Mouse (Mus musculus) regulatory T cell (primary cell): Measurements from ENCODE around the gene Amotl1.
"Not testable (repeated sequence)": the region's sequence is repeated elsewhere in the genome, so short reads cannot be mapped to it uniquely, and the experiment has no call there.

Experiments used
- in situ Hi-C: fragments of 300-600 bp; cut with MboI, MseI; formaldehyde crosslinking; loops from one replicate; pipeline ENCODE4 v1.15.1; 2025; ENCODE audit warnings: high pct_unique_total_duplicates

Amotl1 gene

GRCm38 (mm10) chr9:14604363-14604762 lies 40.5 kb downstream of the Amotl1 start:
- in situ Hi-C loops: no loop called here

- in situ Hi-C loops: no loop called here
These were observed 41.4 kb downstream of the Amotl1 start for GRCm38 (mm10) chr9:14603475-14603874.

GRCm38 (mm10) chr9:14599799-14600198 lies 45.1 kb downstream of the Amotl1 start:
- in situ Hi-C loops: no loop called here

GRCm38 (mm10) chr9:14598157-14598556 lies 46.7 kb downstream of the Amotl1 start:
- in situ Hi-C loops: no loop called here

GRCm38 (mm10) chr9:14597429-14597828 lies 47.4 kb downstream of the Amotl1 start:
- in situ Hi-C loops: no loop called here

- in situ Hi-C loops: no loop called here
These were observed 48.0 kb downstream of the Amotl1 start for GRCm38 (mm10) chr9:14596858-14597257.

GRCm38 (mm10) chr9:14596427-14596826 lies 48.4 kb downstream of the Amotl1 start:
- in situ Hi-C loops: no loop called here

GRCm38 (mm10) chr9:14595893-14596292 lies 49.0 kb downstream of the Amotl1 start:
- in situ Hi-C loops: no loop called here

GRCm38 (mm10) chr9:14593880-14594279 lies 51.0 kb downstream of the Amotl1 start:
- in situ Hi-C loops: no loop called here

GRCm38 (mm10) chr9:14590666-14591065 lies 54.2 kb downstream of the Amotl1 start:
- in situ Hi-C loops: no loop called here

GRCm38 (mm10) chr9:14588690-14589089 lies 56.2 kb downstream of the Amotl1 start:
- in situ Hi-C loops: no loop called here

- in situ Hi-C loops: no loop called here
These were observed 59.2 kb downstream of the Amotl1 start for GRCm38 (mm10) chr9:14585702-14586101.

GRCm38 (mm10) chr9:14578960-14579359 lies 65.9 kb downstream of the Amotl1 start:
- in situ Hi-C loops: no loop called here

GRCm38 (mm10) chr9:14576359-14576758 lies 68.5 kb downstream of the Amotl1 start:
- in situ Hi-C loops: not testable (repeated sequence)

GRCm38 (mm10) chr9:14574760-14575399 lies 70.0 kb downstream of the Amotl1 start:
- in situ Hi-C loops: no loop called here

- in situ Hi-C loops: no loop called here
These were observed 75.5 kb downstream of the Amotl1 start for GRCm38 (mm10) chr9:14569175-14569975.

GRCm38 (mm10) chr9:14568487-14568886 lies 76.4 kb downstream of the Amotl1 start:
- in situ Hi-C loops: no loop called here

- in situ Hi-C loops: no loop called here
These were observed 80.4 kb downstream of the Amotl1 start for GRCm38 (mm10) chr9:14564486-14564885.

- in situ Hi-C loops: no loop called here
These were observed 81.5 kb downstream of the Amotl1 start for GRCm38 (mm10) chr9:14563351-14563750.

GRCm38 (mm10) chr9:14560545-14560944 lies 84.3 kb downstream of the Amotl1 start:
- in situ Hi-C loops: no loop called here

GRCm38 (mm10) chr9:14559996-14560395 lies 84.9 kb downstream of the Amotl1 start:
- in situ Hi-C loops: loop anchor here (10.0 kb wide), 1 partner anchor 1185 kb away; no protein-coding TSS in a partner anchor

- in situ Hi-C loops: loop anchor here (10.0 kb wide), 1 partner anchor 1185 kb away; no protein-coding TSS in a partner anchor
These were observed 85.4 kb downstream of the Amotl1 start for GRCm38 (mm10) chr9:14559430-14559829.

- in situ Hi-C loops: loop anchor here (10.0 kb wide), 1 partner anchor 1186 kb away; no protein-coding TSS in a partner anchor
These were observed 86.5 kb downstream of the Amotl1 start for GRCm38 (mm10) chr9:14558332-14558731.
